8 mouse cellular contexts compared by ENCODE assay signal in the genomic region with DNA sequence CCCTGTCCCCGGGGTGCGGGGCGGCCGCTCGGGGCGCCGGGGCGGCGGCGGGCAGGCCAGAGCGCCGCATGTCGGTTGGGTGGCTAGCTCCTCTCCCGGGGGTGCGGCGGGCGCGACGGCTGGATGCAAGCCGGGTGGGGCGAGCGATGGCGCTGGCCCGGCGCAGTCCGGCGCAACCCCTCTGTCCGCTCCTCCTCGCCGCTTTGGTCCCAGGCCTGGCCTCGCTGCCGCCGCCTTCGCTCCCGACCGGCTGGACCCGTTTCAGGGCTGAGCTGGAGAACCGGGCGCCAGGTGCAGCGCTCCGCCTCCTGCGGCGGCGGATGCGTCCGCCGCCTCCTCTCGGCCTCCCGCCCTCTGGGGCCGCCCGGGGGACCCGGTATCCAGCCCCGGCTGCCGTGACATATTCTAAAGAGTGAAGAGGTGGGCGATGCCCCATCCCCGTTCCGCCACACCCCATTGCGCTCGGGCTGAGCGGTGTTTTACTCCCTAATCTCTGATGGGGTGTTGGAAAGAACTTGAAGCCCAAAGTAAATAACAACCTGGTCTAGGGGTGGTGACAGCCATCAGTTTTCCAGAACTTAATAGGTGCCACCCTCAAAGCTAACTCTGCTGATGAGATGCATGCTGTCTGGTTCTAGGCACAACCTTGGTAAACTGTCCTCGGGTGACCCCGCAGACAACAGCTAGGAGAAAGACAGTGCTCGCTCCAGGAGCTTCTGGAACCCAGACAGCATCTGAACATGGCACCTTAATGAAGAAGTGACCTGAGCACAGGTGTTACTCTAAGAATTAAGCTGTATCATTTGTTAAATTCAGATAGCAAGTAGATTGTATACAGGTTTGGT. TPM values are rescaled to one million over a fixed set of nuclear protein-coding genes. Genes with fewer than 3 reads are reported as not detected.
DNase-seq lines count a peak whose midpoint lies in the region; ATAC-seq and TF ChIP-seq lines count a peak whose summit lies in the region.

A gene (minus strand): TSS at position 407 of the 845 bp plus-strand sequence.

- H3K4me3 ChIP-seq in G1E (ENCODE audit: low read depth, low read length): peak within 1 kb of the TSS; percentile 45; the same call in 1 of the 2 replicates
- H3K4me3 ChIP-seq in cerebellum, adult 2 months (replicated peaks; ENCODE audit: insufficient read depth, low read depth, low read length): peak within 1 kb of the TSS; percentile 59
- H3K4me3 ChIP-seq in hindbrain, embryonic 10.5 days: peak within 1 kb of the TSS; percentile 94
- H3K4me3 ChIP-seq in lung, postnatal 0 days (ENCODE audit: low read depth, low read length): peak within 1 kb of the TSS; percentile 74

- no peak for TF ChIP-seq EP300 in lung, postnatal 0 days (IDR thresholded peaks at IDR 0.05)

- peak within 1 kb of the TSS; percentile 59 for H3K9ac ChIP-seq in lung, postnatal 0 days (replicated peaks; ENCODE audit: low read depth)

- ATAC-seq in G1E (ENCODE audit: extremely low read depth, insufficient number of reproducible peaks, low FRiP score, poor library complexity, severe bottlenecking): no peak
- ATAC-seq in lung, postnatal 0 days: peak; percentile 79

- no peak for DNase-seq in G1E (ENCODE audit: low spot score)
- DNase-seq in cerebellum, adult 2 months: peak; percentile 87
- peak in 1 of 2 experiments; percentile 45 for DNase-seq in frontal cortex, adult 2 months (ENCODE audit: extremely low spot score in 1 of 2, low spot score in 1 of 2)
- DNase-seq in hindbrain, embryonic 10.5 days (ENCODE audit: low spot score): peak; percentile 61
- DNase-seq in layer of hippocampus, postnatal 14 days (ENCODE audit: low spot score in 2 of 2): peak; percentile 39 to 61
- DNase-seq in lung, postnatal 0 days (ENCODE audit: low spot score): peak; percentile 74
- peak; percentile 21 for DNase-seq in ovary, adult 18-20 months (ENCODE audit: low spot score)
- DNase-seq in thymus, postnatal 0 days (ENCODE audit: low spot score): peak; percentile 58

- TF ChIP-seq CTCF in G1E (IDR thresholded peaks at IDR 0.05; ENCODE audit: low read depth, low read length): no peak
- no peak for TF ChIP-seq CTCF in cerebellum, adult 2 months (IDR thresholded peaks at IDR 0.05; ENCODE audit: borderline replicate concordance, insufficient read depth, low read depth, low read length)
- no peak for TF ChIP-seq CTCF in lung, postnatal 0 days (IDR thresholded peaks at IDR 0.05)

- peaks cover 8% of the 10 kb centered on the region for H3K4me1 ChIP-seq in G1E (ENCODE audit: insufficient read depth, low read depth, low read length)
- H3K4me1 ChIP-seq in cerebellum, adult 2 months (ENCODE audit: control insufficient read depth, insufficient read depth, low read length): peaks cover 16% of the 10 kb centered on the region; the same call in 1 of the 2 replicates
- peaks cover 12% of the 10 kb centered on the region for H3K4me1 ChIP-seq in hindbrain, embryonic 10.5 days (replicated peaks)
- no peaks in the 10 kb centered on the region for H3K4me1 ChIP-seq in lung, postnatal 0 days (ENCODE audit: insufficient read depth, low read depth, low read length)

- peak within 1 kb of the TSS; percentile 90 for H3K27ac ChIP-seq in cerebellum, adult 2 months (ENCODE audit: insufficient read depth, low read length)
- peak within 1 kb of the TSS; percentile 93 for H3K27ac ChIP-seq in hindbrain, embryonic 10.5 days
- peak within 1 kb of the TSS; percentile 75 for H3K27ac ChIP-seq in lung, postnatal 0 days (ENCODE audit: low read length)

- H3K9me3 ChIP-seq in G1E (replicated peaks): 0 out of 2 replicates have a peak, but pooled peaks cover 2% of the 10 kb centered on the region
- H3K9me3 ChIP-seq in hindbrain, embryonic 10.5 days: no peaks in the 10 kb centered on the region
- H3K9me3 ChIP-seq in lung, postnatal 0 days (ENCODE audit: low read length): no peaks in the 10 kb centered on the region

- peaks cover 27% of the 10 kb centered on the region for H3K27me3 ChIP-seq in G1E (ENCODE audit: insufficient read depth, low read length)
- H3K27me3 ChIP-seq in cerebellum, adult 2 months (ENCODE audit: control insufficient read depth, insufficient read depth, low read length): no peaks in the 10 kb centered on the region
- H3K27me3 ChIP-seq in hindbrain, embryonic 10.5 days (ENCODE audit: insufficient read depth, poor library complexity, severe bottlenecking): peaks cover 27% of the 10 kb centered on the region
- no peaks in the 10 kb centered on the region for H3K27me3 ChIP-seq in lung, postnatal 0 days (replicated peaks; ENCODE audit: insufficient read depth, low read length)

- peak; percentile 48; the same call in 1 of the 2 replicates for TF ChIP-seq POLR2A in cerebellum, adult 2 months (IDR thresholded peaks at IDR 0.05; ENCODE audit: borderline replicate concordance, insufficient read depth, low read length)

- WGBS in cerebellum, adult 2 months: 1% methylated on average over 50 of the region's 63 CpGs
- WGBS in hindbrain, embryonic 10.5 days: 2% methylated on average over 54 of the region's 63 CpGs
- 1% methylated on average over 52 of the region's 63 CpGs for WGBS in lung, postnatal 0 days

- H3K4me2 ChIP-seq in lung, postnatal 0 days (replicated peaks; ENCODE audit: low read depth, low read length): peak within 1 kb of the TSS; percentile 96

- no peaks in the 10 kb centered on the region for H3K36me3 ChIP-seq in G1E (replicated peaks)
- H3K36me3 ChIP-seq in hindbrain, embryonic 10.5 days: no peaks in the 10 kb centered on the region
- no peaks in the 10 kb centered on the region for H3K36me3 ChIP-seq in lung, postnatal 0 days (ENCODE audit: insufficient read depth, low read length)

RNA-seq across cellular contexts. Expression of the gene that starts here (rescaled TPM):
- total RNA-seq in G1E (2014; fragmentation: Nextera tagmentation): 0.53 TPM in 1 of 2 replicates, not detected in the other
- 5.0 and 5.9 TPM in 2 replicates for total RNA-seq in G1E (2017)
- polyA plus RNA-seq in G1E (2012): 0.03 and 0.05 TPM in 2 replicates
- 48.3 and 51.5 TPM in 2 replicates for polyA plus RNA-seq in cerebellum, adult 2 months (2012; rRNA removed)
- polyA plus RNA-seq in frontal cortex, adult 2 months (2012; rRNA removed): 37.8 and 42.4 TPM in 2 replicates
- 2.1 and 4.1 TPM in 2 replicates for polyA plus RNA-seq in hindbrain, embryonic 10.5 days (2016; fragmentation: Nextera tagmentation; extraction: Ambion mirVana)
- 10 to 100 TPM; 67.6 to 70.9 TPM for total RNA-seq in layer of hippocampus, postnatal 14 days (2021)
- 4.2 TPM in 2 replicates for polyA plus RNA-seq in lung, postnatal 0 days (2015; fragmentation: Nextera tagmentation; extraction: Ambion mirVana)
- 2.5 and 2.6 TPM in 2 replicates for polyA plus RNA-seq in thymus, postnatal 0 days (2015; fragmentation: Nextera tagmentation; extraction: Ambion mirVana)

Comparison
In these comparisons a context has a peak if more than half of its experiments do, and no peak if none do; other contexts are left out.
1. RNA of the gene that starts here (total RNA-seq): 67.6 to 70.9 TPM in layer of hippocampus, postnatal 14 days; 0.53 to 5.9 TPM in G1E; every median in the first group is over 4 times any median in the second.
2. Peak in every context shown above with its lines, with median percentiles within 50 percentile points of each other: H3K4me3 ChIP-seq and H3K27ac ChIP-seq.